Mouse (Mus musculus): ENCODE measurements around the gene Flt4. TPM values are rescaled to one million over a fixed set of nuclear protein-coding genes. Genes with fewer than 3 reads are reported as not detected.
A peak's percentile ranks its signal among the peaks of the same experiment; 100 is the strongest.
"Not testable (repeated sequence)": the region's sequence is repeated elsewhere in the genome, so short reads cannot be mapped to it uniquely, and the experiment has no call there.

Gene Flt4
- total RNA-seq (2012; rRNA removed) (0.07 and 0.08 TPM in 2 replicates), polyA plus RNA-seq (2012; ENCODE audit: insufficient read depth in 1 of 2, insufficient read length in 2 of 2, low read depth in 1 of 2, low replicate concordance in 2 of 2, missing spikeins in 1 of 2) (under 1 TPM in 1 of 2 experiments, not detected in 1; 0.13 TPM)

GRCm38 (mm10) chr11:49608938-49609867 is at the start of gene Flt4:
Gene Flt4 (plus strand): TSS chr11:49609263.
- peak within 1 kb of the TSS; percentile 55 to 58 for H3K4me3 ChIP-seq (ENCODE audit: control insufficient read depth in 1 of 2, insufficient read depth in 1 of 2, low read depth in 2 of 2, low read length in 2 of 2)

GRCm38 (mm10) chr11:49575054-49575453 is 34.0 kb upstream of the Flt4 start:
- H3K36me3 ChIP-seq (ENCODE audit: control insufficient read depth in 1 of 2, insufficient read depth in 2 of 2, low read length in 2 of 2); H3K4me3 ChIP-seq (ENCODE audit: control insufficient read depth in 1 of 2, insufficient read depth in 1 of 2, low read depth in 2 of 2, low read length in 2 of 2); H3K9ac ChIP-seq (ENCODE audit: control insufficient read depth, low read depth, low read length, poor library complexity, severe bottlenecking); H3K4me1 ChIP-seq (ENCODE audit: control insufficient read depth in 1 of 2, insufficient read depth in 2 of 2, low read length in 2 of 2); H3K27ac ChIP-seq (ENCODE audit: control insufficient read depth, low read depth, low read length); H3K9me3 ChIP-seq (replicated peaks; ENCODE audit: insufficient read depth, low read length); H3K79me2 ChIP-seq (ENCODE audit: control insufficient read depth, insufficient read depth, low read length, poor library complexity); H3K27me3 ChIP-seq (ENCODE audit: control insufficient read depth in 1 of 2, insufficient read depth in 2 of 2, low read length in 2 of 2): not testable (repeated sequence)
- peak; percentile 57 for DNase-seq (ENCODE audit: low read depth, low spot score)
- TF ChIP-seq SMC3 (IDR thresholded peaks at IDR 0.05; ENCODE audit: low read depth, low read length) (peak; percentile 46), RAD21 (IDR thresholded peaks at IDR 0.05; ENCODE audit: low read depth, low read length) (peak; percentile 15), ZNF384 (IDR thresholded peaks at IDR 0.05; ENCODE audit: low read depth, low read length) (peak; percentile 97), CTCF (IDR thresholded peaks at IDR 0.05 in 2 of 3, conservative IDR thresholded peaks at IDR 0.05 in 1 of 3; ENCODE audit: control insufficient read depth in 1 of 3, insufficient read depth in 1 of 3, low read depth in 2 of 3, low read length in 3 of 3, poor library complexity in 1 of 3, severe bottlenecking in 1 of 3) (peak in 2 of 3 experiments; percentile 23 to 61; a peak in 3 of 6 replicates)

More at GRCm38 (mm10) chr11:49608938-49609867, at the start of gene Flt4:
- H3K27ac ChIP-seq (ENCODE audit: control insufficient read depth, low read depth, low read length); H3K4me1 ChIP-seq (ENCODE audit: control insufficient read depth in 1 of 2, insufficient read depth in 2 of 2, low read length in 2 of 2); H3K27me3 ChIP-seq (ENCODE audit: control insufficient read depth in 1 of 2, insufficient read depth in 2 of 2, low read length in 2 of 2); H3K9me3 ChIP-seq (replicated peaks; ENCODE audit: insufficient read depth, low read length); H3K79me2 ChIP-seq (ENCODE audit: control insufficient read depth, insufficient read depth, low read length, poor library complexity); H3K36me3 ChIP-seq (ENCODE audit: control insufficient read depth in 1 of 2, insufficient read depth in 2 of 2, low read length in 2 of 2): not testable (repeated sequence)
- TF ChIP-seq MYB (IDR thresholded peaks at IDR 0.05; ENCODE audit: low read depth, low read length) (peak; percentile 27; the same call in 1 of the 2 replicates), USF1 (IDR thresholded peaks at IDR 0.05; ENCODE audit: low read depth, low read length) (peak; percentile 53; the same call in 1 of the 2 replicates), EP300 (IDR thresholded peaks at IDR 0.05; ENCODE audit: low read depth in 1 of 2, low read length in 2 of 2) (peak in 1 of 2 experiments; percentile 31; a peak in 2 of 4 replicates), ETS1 (IDR thresholded peaks at IDR 0.05; ENCODE audit: low read depth, low read length) (peak; percentile 79)
- peak within 1 kb of the TSS; percentile 31; the same call in 1 of the 2 replicates for H3K9ac ChIP-seq (ENCODE audit: control insufficient read depth, low read depth, low read length, poor library complexity, severe bottlenecking)
- DNase-seq (ENCODE audit: low read depth, low spot score): peak; percentile 77

GRCm38 (mm10) chr11:49580452-49580851 is 28.6 kb upstream of the Flt4 start:
- H3K4me1 ChIP-seq (ENCODE audit: control insufficient read depth in 1 of 2, insufficient read depth in 2 of 2, low read length in 2 of 2); H3K27me3 ChIP-seq (ENCODE audit: control insufficient read depth in 1 of 2, insufficient read depth in 2 of 2, low read length in 2 of 2); H3K4me3 ChIP-seq (ENCODE audit: control insufficient read depth in 1 of 2, insufficient read depth in 1 of 2, low read depth in 2 of 2, low read length in 2 of 2); H3K27ac ChIP-seq (ENCODE audit: control insufficient read depth, low read depth, low read length); H3K79me2 ChIP-seq (ENCODE audit: control insufficient read depth, insufficient read depth, low read length, poor library complexity); H3K9me3 ChIP-seq (replicated peaks; ENCODE audit: insufficient read depth, low read length); H3K36me3 ChIP-seq (ENCODE audit: control insufficient read depth in 1 of 2, insufficient read depth in 2 of 2, low read length in 2 of 2); H3K9ac ChIP-seq (ENCODE audit: control insufficient read depth, low read depth, low read length, poor library complexity, severe bottlenecking): not testable (repeated sequence)
- TF ChIP-seq EP300 (IDR thresholded peaks at IDR 0.05; ENCODE audit: low read depth in 1 of 2, low read length in 2 of 2): peak in 1 of 2 experiments; percentile 43; a peak in 1 of 4 replicates
- peak; percentile 15 for DNase-seq (ENCODE audit: low read depth, low spot score)

Data from MEL (cell line).